Mouse (Mus musculus) layer of hippocampus, adult 2 months (tissue): ENCODE data around the gene Cd5. TPM values are rescaled to one million over a fixed set of nuclear protein-coding genes. Genes with fewer than 3 reads are reported as not detected.

Experiments
- DNase-seq, 2 experiments: peaks; one replicate each; pipeline ENCODE4 v3.0.0; 2022; ENCODE audit warnings: low spot score in 2 of 2
- H3K27ac ChIP-seq: fragments of 200-600 bp; 2 replicates; pipeline ENCODE4 v1.8.1; 2022
- H3K4me3 ChIP-seq: fragments of 200-600 bp; 2 replicates; pipeline ENCODE4 v1.8.1; 2022; ENCODE audit warnings: mild to moderate bottlenecking
- CTCF ChIP-seq: fragments of 200-600 bp; conservative IDR thresholded peaks from 2 replicates; pipeline ENCODE4 v1.8.1; 2022; ENCODE audit warnings: antibody characterized with exemption, mild to moderate bottlenecking, moderate library complexity
- total RNA-seq, 2 experiments: library from RNA; stranded (reverse); gene quantifications; 2 replicates each; pipeline ENCODE4 v1.2.3; 2021

Cd5 gene
- total RNA-seq, 2 experiments from 2014 or later, result not detected

DNA sequence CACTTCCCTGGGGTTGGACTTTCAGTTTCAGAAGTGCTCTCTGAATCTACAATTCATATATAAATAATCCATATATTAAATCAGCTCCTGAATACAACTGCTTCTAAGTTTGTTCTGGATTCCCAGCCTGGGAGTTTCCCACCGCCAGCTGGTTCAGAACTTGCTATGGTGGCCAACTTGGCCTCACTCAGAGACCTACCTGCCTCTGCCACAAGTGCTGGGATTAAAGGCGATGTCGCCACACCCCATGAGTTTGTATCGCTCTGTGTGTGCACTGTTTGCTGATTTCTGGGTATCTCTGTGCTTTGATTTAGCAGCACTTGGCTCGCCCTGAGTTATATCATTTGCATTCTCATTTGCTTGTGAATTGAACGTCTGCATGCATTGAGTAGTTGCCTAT is 13.3 kb upstream of the Cd5 start:
- no peak for TF ChIP-seq CTCF
- Histone ChIP-seq H3K4me3 (no peak overlapping the region), H3K27ac (no peak overlapping the region)
- DNase-seq, result no peak

- DNase-seq, result no peak
- H3K4me3 ChIP-seq, result no peak overlapping the region
- H3K27ac ChIP-seq, result no peak overlapping the region
- TF ChIP-seq CTCF, result no peak
These were observed 12.8 kb upstream of the Cd5 start for GRCm38 (mm10) chr19:10751607-10752006.

DNA sequence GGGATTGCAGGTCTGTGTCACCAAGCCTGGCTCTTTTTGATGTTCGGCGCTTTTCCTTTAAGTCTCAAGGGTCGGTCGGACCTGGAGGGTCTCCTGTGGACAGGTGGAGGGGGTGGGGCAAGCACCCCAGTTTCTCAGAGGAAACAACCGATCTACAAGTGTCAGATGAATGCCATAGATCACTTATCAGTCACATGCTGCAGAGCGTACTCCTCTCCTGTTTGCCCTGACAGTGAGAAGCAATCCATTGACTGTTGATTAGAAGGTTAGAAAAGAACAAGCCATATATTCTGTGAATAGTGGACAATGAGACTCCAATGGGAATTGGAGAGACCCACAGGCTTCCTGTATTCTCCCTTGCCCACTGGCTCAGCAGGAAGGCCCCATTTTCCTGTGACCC is 11.4 kb upstream of the Cd5 start:
- no peak overlapping the region for H3K27ac ChIP-seq
- DNase-seq, result no peak
- TF ChIP-seq CTCF, result no peak
- H3K4me3 ChIP-seq, result no peak overlapping the region

DNA sequence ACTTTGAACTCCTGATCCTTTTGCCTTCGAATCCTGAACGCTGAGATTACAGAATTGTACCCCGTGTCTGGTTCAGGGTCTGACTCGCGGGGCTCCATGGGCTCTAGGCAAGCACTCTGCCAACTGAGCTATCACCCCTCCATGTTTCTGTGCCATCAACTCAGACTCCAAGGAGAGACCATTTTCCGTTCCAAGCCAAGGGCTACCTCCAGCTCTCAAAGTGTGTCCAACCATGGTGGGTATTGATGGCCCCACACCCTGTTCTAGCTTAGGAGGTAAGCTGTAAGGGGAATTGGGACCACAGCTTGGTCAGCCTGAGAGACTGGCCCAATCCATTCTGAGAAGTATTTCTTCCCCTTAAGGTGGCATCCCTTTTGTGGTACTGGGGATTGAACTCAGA is 10.5 kb upstream of the Cd5 start:
- Histone ChIP-seq H3K27ac (no peak overlapping the region), H3K4me3 (no peak overlapping the region)
- no peak for TF ChIP-seq CTCF
- DNase-seq, result no peak

DNA sequence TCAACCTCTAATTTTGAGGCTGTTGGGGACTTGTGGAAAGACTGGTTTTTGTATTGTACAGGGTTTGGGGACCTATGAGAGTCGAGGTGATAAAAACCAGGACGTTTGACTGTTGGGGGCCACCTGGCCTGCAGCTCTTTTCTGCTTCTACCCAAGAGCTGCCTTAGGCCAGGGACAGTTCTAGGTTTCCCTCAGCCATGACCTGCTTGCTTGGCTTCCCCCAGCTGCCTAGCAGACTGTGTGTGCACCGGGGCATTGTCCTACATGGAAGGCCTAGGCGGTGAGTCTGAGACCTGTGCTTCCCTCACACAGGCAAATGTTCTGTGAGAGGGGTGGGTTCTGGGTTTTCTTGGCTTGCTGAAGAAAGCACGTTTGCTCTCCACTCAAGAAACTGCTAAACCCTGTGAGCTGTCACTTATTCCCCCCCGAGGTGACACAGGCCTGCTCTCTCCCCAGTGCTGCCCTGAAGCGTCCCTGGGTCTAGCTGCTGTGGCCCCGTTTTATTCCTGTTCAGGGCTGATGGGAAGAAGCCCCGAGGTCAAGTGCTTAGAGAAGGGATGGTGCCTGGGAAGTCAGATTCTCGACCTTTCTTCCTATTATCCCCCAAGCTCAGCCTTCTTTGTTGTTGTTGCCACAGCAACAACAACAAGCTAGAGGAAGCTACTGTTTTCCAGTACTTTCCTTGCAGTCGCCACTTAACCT is 9.8 kb upstream of the Cd5 start:
- no peak overlapping the region for H3K27ac ChIP-seq

DNA sequence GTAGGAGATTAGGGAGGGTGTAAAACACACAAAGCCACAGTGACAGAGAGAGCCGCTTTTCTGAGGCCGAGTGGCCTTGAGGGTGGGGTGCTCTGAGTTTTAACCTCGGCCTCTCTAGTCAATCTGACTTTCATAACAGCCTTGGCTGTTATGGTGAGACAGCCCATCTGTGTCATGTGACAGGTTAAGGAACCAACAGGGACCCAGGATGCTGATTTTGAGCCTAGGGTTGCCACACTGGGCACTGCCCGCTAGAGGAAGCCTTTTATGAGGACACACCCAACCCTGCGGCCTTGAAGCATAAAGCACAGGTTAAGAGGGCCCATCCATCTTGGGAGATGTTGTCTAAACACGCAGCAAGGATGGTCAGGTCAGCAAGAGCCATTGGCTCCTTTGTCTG is 8.9 kb upstream of the Cd5 start:
- no peak overlapping the region for H3K27ac ChIP-seq
- no peak for DNase-seq
- H3K4me3 ChIP-seq, result no peak overlapping the region
- TF ChIP-seq CTCF, result no peak

More for the DNA sequence above, 9.8 kb upstream of the Cd5 start:
- no peak for DNase-seq
- H3K4me3 ChIP-seq, result no peak overlapping the region
- no peak for TF ChIP-seq CTCF

DNA sequence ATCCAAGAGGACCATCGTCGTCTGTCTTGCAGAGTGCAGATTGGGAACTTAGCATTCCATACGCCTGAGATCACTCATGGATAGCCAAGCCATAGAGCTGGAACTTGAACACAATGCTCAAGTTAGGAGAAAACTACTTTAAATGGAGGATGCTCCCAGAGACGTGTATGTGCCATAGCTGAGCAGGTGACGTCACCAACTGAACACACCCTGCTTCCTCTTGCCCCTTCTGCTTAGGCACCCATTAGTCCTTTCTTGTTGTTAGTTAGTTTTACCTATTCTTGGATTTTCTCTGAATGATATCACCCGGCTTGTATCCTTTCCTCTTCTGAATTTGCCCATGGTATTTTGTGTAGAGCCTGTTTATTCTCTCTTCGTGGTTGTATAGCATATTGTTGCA is 8.4 kb upstream of the Cd5 start:
- no peak overlapping the region for H3K4me3 ChIP-seq
- DNase-seq, result no peak
- TF ChIP-seq CTCF, result no peak
- H3K27ac ChIP-seq, result no peak overlapping the region

GRCm38 (mm10) chr19:10742565-10742964 is 3.8 kb upstream of the Cd5 start:
- Histone ChIP-seq H3K27ac (no peak overlapping the region), H3K4me3 (no peak overlapping the region)
- TF ChIP-seq CTCF, result no peak
- DNase-seq, result no peak

- Histone ChIP-seq H3K4me3 (no peak overlapping the region), H3K27ac (no peak overlapping the region)
- DNase-seq, result no peak
- TF ChIP-seq CTCF, result no peak
These were observed 3.3 kb upstream of the Cd5 start for GRCm38 (mm10) chr19:10742145-10742544.

GRCm38 (mm10) chr19:10740641-10741440 is 2.0 kb upstream of the Cd5 start:
- no peak for DNase-seq
- TF ChIP-seq CTCF, result 0 out of 2 replicates have a peak, but pooled peaks have one; percentile 6
- H3K4me3 ChIP-seq, result no peak overlapping the region
- no peak overlapping the region for H3K27ac ChIP-seq

DNA sequence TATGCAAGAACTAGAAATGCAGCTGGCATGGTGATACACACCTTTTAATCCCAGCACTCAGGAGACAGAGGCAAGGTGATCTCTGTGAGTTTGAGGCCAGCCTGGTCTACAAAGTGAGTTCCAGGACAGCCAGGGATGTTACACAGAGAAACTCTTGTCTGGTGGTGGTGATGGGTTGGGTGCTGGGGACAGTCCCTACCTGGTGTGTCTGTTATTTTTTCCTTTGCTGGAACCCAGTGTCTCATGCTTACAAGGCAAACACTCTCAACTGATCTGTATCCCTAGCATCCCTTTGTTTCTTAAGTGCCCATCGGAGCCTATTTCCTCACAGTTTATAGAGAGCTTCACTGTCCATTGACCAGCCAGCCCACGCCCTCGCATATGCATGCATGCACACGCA is 1.1 kb upstream of the Cd5 start:
- TF ChIP-seq CTCF, result no peak
- DNase-seq, result no peak

DNA sequence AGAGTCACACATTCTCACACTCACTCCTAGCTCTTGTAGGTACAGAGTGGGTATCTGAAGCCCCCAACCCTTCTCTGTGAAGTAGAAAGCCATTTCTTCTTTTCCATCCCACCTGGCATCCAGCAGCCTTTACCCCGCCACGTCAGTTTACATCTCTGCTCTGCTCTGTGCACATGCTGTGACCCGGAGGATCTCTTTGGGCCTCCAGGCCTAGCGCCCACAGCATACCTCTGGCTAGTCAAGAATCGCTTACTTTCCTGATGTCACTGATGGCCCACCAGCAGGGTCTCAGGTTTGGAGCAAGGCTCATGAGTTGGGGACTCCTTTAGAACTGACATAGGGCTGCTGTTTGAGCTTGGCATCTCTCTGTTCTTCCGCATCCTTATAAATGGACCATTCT is 764 bp downstream of the Cd5 start:
- DNase-seq, result no peak
- TF ChIP-seq CTCF, result no peak
- Histone ChIP-seq H3K4me3 (no peak overlapping the region), H3K27ac (no peak overlapping the region)

More for the DNA sequence above, 1.1 kb upstream of the Cd5 start:
- H3K4me3 ChIP-seq, result no peak overlapping the region
- no peak overlapping the region for H3K27ac ChIP-seq

DNA sequence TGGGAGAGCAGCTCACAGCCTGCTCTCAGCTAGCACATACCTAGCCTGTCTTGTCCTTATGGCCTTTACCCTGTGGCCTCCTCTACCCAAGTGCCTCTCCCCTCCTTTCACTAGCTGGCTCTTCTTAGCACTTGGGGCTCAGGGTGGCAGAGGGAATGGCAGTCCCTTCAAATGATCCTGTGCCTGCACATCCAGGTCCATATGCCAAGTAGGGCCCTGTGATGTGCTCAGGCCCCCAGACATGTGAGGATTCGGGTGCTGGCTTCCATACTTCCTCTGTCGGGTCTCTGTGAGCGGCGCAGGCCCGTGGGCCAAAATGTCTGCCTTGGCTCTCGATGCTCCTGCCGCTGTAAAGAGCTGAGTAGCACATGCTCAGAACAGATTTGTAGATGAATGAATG is 2.9 kb downstream of the Cd5 start:
- no peak overlapping the region for H3K4me3 ChIP-seq

DNA sequence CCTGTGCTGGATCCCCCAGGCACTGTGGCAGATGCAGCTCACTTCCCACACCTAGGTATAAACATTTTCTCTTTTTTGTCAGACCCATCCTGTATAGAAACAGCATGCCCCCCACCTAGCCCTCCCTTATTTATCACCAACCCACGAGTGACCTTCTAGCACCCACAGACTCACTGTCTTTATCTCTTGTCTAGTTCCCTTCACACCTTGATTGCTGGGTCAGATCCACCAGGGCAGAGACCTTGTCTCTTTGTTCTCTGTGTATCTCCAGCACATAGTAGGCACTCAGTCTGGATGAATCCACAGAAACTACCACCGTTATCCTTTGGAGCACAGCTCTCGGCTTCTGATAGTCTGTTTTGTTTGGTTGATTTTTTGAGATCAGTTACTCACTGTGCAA is 3.7 kb downstream of the Cd5 start:
- H3K4me3 ChIP-seq, result no peak overlapping the region
- no peak overlapping the region for H3K27ac ChIP-seq
- no peak for TF ChIP-seq CTCF
- DNase-seq, result no peak

More for the DNA sequence above, 2.9 kb downstream of the Cd5 start:
- DNase-seq, result no peak
- no peak for TF ChIP-seq CTCF
- H3K27ac ChIP-seq, result no peak overlapping the region
